Mouse (Mus musculus): ENCODE measurements around the gene Gtpbp6.
"Not testable (repeated sequence)": the region's sequence is repeated elsewhere in the genome, so short reads cannot be mapped to it uniquely, and the experiment has no call there.

Gtpbp6 gene

GRCm38 (mm10) chr5:110107581-110108304 lies at the start of gene Gtpbp6:
Gtpbp6 (minus strand) TSS chr5:110108197.
- peak; percentile 97 for DNase-seq

GRCm38 (mm10) chr5:110143007-110143406 lies 35.0 kb upstream of the Gtpbp6 start:
- peak; percentile 40 for DNase-seq

- peak; percentile 11 for DNase-seq
Measured at GRCm38 (mm10) chr5:110142309-110142708, 34.3 kb upstream of the Gtpbp6 start.

- no peak for DNase-seq
Measured at GRCm38 (mm10) chr5:110140424-110140823, 32.4 kb upstream of the Gtpbp6 start.

GRCm38 (mm10) chr5:110139325-110139724 lies 31.3 kb upstream of the Gtpbp6 start:
- DNase-seq: no peak

GRCm38 (mm10) chr5:110137816-110138215 lies 29.8 kb upstream of the Gtpbp6 start:
- no peak for DNase-seq

- DNase-seq: no peak
Measured at GRCm38 (mm10) chr5:110136087-110136464, 28.1 kb upstream of the Gtpbp6 start.

- peak; percentile 99 for DNase-seq
Measured at GRCm38 (mm10) chr5:110135293-110136086, 27.5 kb upstream of the Gtpbp6 start, which contains the start of gene Chfr. Chfr (plus strand) TSS chr5:110135842.

- DNase-seq: not testable (repeated sequence)
Measured at GRCm38 (mm10) chr5:110122380-110122779, 14.4 kb upstream of the Gtpbp6 start.

- peak; percentile 93 for DNase-seq
Measured at GRCm38 (mm10) chr5:110109991-110110441, 2.0 kb upstream of the Gtpbp6 start, which contains the start of gene Zfp605. Zfp605 (plus strand) TSS chr5:110110092.

- DNase-seq: peak; percentile 98
Measured at GRCm38 (mm10) chr5:110108305-110108628, 270 bp upstream of the Gtpbp6 start.

- DNase-seq: no peak
Measured at GRCm38 (mm10) chr5:110106901-110107564, 964 bp downstream of the Gtpbp6 start.

- DNase-seq: no peak
Measured at GRCm38 (mm10) chr5:110106140-110106871, 1.7 kb downstream of the Gtpbp6 start.

- DNase-seq: no peak
Measured at GRCm38 (mm10) chr5:110104616-110105380, 3.2 kb downstream of the Gtpbp6 start.

- DNase-seq: no peak
Measured at GRCm38 (mm10) chr5:110103901-110104615, 3.9 kb downstream of the Gtpbp6 start.

GRCm38 (mm10) chr5:110102853-110103625 lies 5.0 kb downstream of the Gtpbp6 start:
- no peak for DNase-seq

GRCm38 (mm10) chr5:110102429-110102828 lies 5.6 kb downstream of the Gtpbp6 start:
- no peak for DNase-seq

- DNase-seq: peak; percentile 67
Measured at GRCm38 (mm10) chr5:110101716-110102347, 6.2 kb downstream of the Gtpbp6 start.

- no peak for DNase-seq
Measured at GRCm38 (mm10) chr5:110100921-110101631, 6.9 kb downstream of the Gtpbp6 start.
